Mouse (Mus musculus) right cerebral cortex, postnatal 25 days (tissue): Measurements from ENCODE around the gene Ctu2.
A peak's percentile ranks its signal among the peaks of the same experiment; 100 is the strongest.

Experiments
- DNase-seq: peaks from one replicate; pipeline ENCODE4 v3.0.0; 2022

Gene Ctu2

GRCm38 (mm10) chr8:122475580-122476320 lies at the start of gene Ctu2, which contains the start of gene Rnf166:
Gene Ctu2 (plus strand): TSS chr8:122476143.
Gene Rnf166 (minus strand): TSS chr8:122476064.
- peak; percentile 94 for DNase-seq

- DNase-seq: no peak
Measured at GRCm38 (mm10) chr8:122426145-122426544, 49.8 kb upstream of the Ctu2 start.

- no peak for DNase-seq
Measured at GRCm38 (mm10) chr8:122427607-122428006, 48.3 kb upstream of the Ctu2 start.

- DNase-seq: no peak
Measured at GRCm38 (mm10) chr8:122428163-122428562, 47.8 kb upstream of the Ctu2 start.

GRCm38 (mm10) chr8:122430058-122430636 lies 45.8 kb upstream of the Ctu2 start:
- DNase-seq: no peak

- no peak for DNase-seq
Measured at GRCm38 (mm10) chr8:122430646-122431045, 45.3 kb upstream of the Ctu2 start.

GRCm38 (mm10) chr8:122431694-122432442 lies 44.1 kb upstream of the Ctu2 start:
- DNase-seq: no peak

GRCm38 (mm10) chr8:122432443-122433268 lies 43.3 kb upstream of the Ctu2 start, which contains the start of gene Cyba:
Gene Cyba (minus strand): TSS chr8:122432930.
- DNase-seq: no peak

GRCm38 (mm10) chr8:122433269-122433905 lies 42.6 kb upstream of the Ctu2 start:
- DNase-seq: no peak

- DNase-seq: no peak
Measured at GRCm38 (mm10) chr8:122435375-122435774, 40.6 kb upstream of the Ctu2 start.

- no peak for DNase-seq
Measured at GRCm38 (mm10) chr8:122436146-122436545, 39.8 kb upstream of the Ctu2 start.

GRCm38 (mm10) chr8:122436586-122437125 lies 39.3 kb upstream of the Ctu2 start:
- DNase-seq: no peak

GRCm38 (mm10) chr8:122437708-122438331 lies 38.1 kb upstream of the Ctu2 start:
- DNase-seq: no peak

GRCm38 (mm10) chr8:122439336-122439735 lies 36.6 kb upstream of the Ctu2 start:
- no peak for DNase-seq

GRCm38 (mm10) chr8:122441326-122441725 lies 34.6 kb upstream of the Ctu2 start:
- no peak for DNase-seq

- no peak for DNase-seq
Measured at GRCm38 (mm10) chr8:122442356-122442755, 33.6 kb upstream of the Ctu2 start.

- no peak for DNase-seq
Measured at GRCm38 (mm10) chr8:122442781-122443180, 33.2 kb upstream of the Ctu2 start.

- DNase-seq: peak; percentile 100
Measured at GRCm38 (mm10) chr8:122443262-122444006, 32.5 kb upstream of the Ctu2 start, which contains the start of gene Mvd. Gene Mvd (minus strand): TSS chr8:122443422.

- DNase-seq: peak; percentile 76
Measured at GRCm38 (mm10) chr8:122444058-122444748, 31.7 kb upstream of the Ctu2 start.

- no peak for DNase-seq
Measured at GRCm38 (mm10) chr8:122445203-122445602, 30.7 kb upstream of the Ctu2 start.
